Mouse (Mus musculus): ENCODE data around the gene Rab26. TPM values are rescaled to one million over a fixed set of nuclear protein-coding genes. Genes with fewer than 3 reads are reported as not detected.

Gene Rab26
- polyA plus RNA-seq, 1 experiment from 2014 or later, result 1.2 TPM

DNA sequence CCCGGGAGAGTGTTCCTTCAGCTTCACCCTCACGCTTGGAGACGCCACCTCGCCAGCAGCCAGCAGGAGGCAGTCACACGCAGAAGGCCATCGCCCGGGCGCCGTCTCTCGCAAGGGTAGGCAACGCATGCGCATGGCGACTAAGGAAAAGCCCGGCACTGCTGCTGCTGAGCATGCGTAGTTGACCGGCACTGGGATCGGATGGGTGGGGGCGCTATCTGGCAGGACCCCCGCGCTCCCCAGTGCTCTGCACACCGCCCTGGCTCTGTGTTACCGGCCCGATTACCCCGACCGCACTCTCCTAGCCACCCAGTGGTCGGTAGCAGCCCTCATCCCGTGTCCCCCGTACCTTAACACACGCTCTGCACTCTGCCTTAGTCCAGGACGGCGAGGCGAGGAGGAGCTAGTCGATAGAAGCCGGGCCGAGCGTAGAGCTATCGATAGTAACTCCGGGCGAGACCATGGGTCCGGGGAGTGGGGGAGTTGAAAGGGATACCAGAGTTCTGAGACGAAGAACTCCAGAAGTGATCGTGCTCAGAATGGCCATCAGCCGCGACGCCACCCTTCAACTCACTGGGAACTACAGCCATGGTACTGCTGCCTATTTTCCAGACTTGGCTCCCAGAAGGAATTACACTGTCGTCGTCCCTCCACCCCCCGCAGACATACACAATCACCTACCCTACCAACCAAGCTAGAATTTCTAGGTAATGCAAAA, 55.2 kb downstream of the Rab26 start, which contains the start of gene Mlst8:
TSS of gene Mlst8 (minus strand) at position 416 of the 718 bp plus-strand sequence.
- H3K9me3 ChIP-seq (ENCODE audit: low read length), result no peaks in the 10 kb centered on the region
- TF ChIP-seq EP300 (IDR thresholded peaks at IDR 0.05), result 0 out of 2 replicates have a peak, but pooled peaks have one; percentile 40
- peak; percentile 91 for TF ChIP-seq CTCF (IDR thresholded peaks at IDR 0.05)
- peaks cover 17% of the 10 kb centered on the region; the same call in 1 of the 2 replicates for H3K36me3 ChIP-seq (ENCODE audit: insufficient read depth, low read length)
- H3K4me3 ChIP-seq (ENCODE audit: low read depth, low read length), result peak within 1 kb of the TSS; percentile 91
- ATAC-seq, result peak; percentile 97
- 3% methylated on average over 48 of the region's 48 CpGs for WGBS
- DNase-seq (ENCODE audit: low spot score), result peak; percentile 99
- no peaks in the 10 kb centered on the region for H3K27me3 ChIP-seq (replicated peaks; ENCODE audit: insufficient read depth, low read length)
- peak within 1 kb of the TSS; percentile 93 for H3K27ac ChIP-seq (ENCODE audit: low read length)
- H3K9ac ChIP-seq (replicated peaks; ENCODE audit: low read depth), result peak within 1 kb of the TSS; percentile 76
- H3K4me1 ChIP-seq (ENCODE audit: insufficient read depth, low read depth, low read length), result peaks cover 8% of the 10 kb centered on the region; the same call in 1 of the 2 replicates
- H3K4me2 ChIP-seq (replicated peaks; ENCODE audit: low read depth, low read length), result peak within 1 kb of the TSS; percentile 49

DNA sequence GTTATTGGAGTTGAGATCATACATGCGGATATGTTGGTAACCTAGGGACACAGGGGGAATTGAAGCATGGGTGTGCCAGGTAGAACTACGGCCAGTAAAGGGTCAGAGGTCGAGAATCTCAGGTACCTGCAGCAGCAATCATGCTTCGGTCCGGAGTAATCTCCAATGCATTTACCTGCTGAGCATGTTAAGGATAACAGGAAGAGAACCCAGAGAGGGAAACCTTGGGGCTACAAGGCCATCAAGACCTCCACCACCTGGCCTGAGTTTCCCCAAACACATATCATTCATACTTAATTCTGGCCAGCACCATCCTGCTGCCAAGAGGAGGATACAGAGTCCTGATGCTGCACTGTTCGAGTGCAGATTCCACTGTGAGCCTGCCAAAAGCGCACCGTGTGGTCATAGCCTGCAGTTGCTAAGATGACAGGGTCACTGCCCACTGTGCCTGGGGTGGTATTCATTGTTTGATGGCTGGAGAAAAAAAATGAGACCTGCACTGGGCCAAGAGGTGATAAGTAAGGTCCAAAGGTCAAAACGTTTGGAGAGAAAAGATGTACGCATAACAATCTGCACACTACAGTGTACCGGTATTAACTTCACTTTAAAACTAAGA, 55.9 kb downstream of the Rab26 start:
- Histone ChIP-seq H3K27me3 (replicated peaks; ENCODE audit: insufficient read depth, low read length) (no peaks in the 10 kb centered on the region), H3K4me2 (replicated peaks; ENCODE audit: low read depth, low read length) (peak overlapping the region; percentile 49), H3K4me3 (ENCODE audit: low read depth, low read length) (peak overlapping the region; percentile 91), H3K9ac (replicated peaks; ENCODE audit: low read depth) (peak overlapping the region; percentile 5; the same call in 1 of the 2 replicates), H3K4me1 (ENCODE audit: insufficient read depth, low read depth, low read length) (peaks cover 8% of the 10 kb centered on the region; the same call in 1 of the 2 replicates), H3K36me3 (ENCODE audit: insufficient read depth, low read length) (peaks cover 17% of the 10 kb centered on the region; the same call in 1 of the 2 replicates), H3K9me3 (ENCODE audit: low read length) (no peaks in the 10 kb centered on the region), H3K27ac (ENCODE audit: low read length) (no peak overlapping the region)
- TF ChIP-seq CTCF (IDR thresholded peaks at IDR 0.05), result no peak
- TF ChIP-seq EP300 (IDR thresholded peaks at IDR 0.05), result no peak
- peak; percentile 19 for DNase-seq (ENCODE audit: low spot score)
- 42% methylated on average over 11 of the region's 11 CpGs for WGBS
- ATAC-seq, result no peak

Other genes starting within 250 kb of the Rab26 start
- 1.5 and 1.7 TPM in 2 replicates for gene Abca17, start 183.1 kb downstream of the Rab26 start, polyA plus RNA-seq (2015; fragmentation: Nextera tagmentation; extraction: Ambion mirVana)
- 66.4 and 71.5 TPM in 2 replicates for gene Abca3, start 182.3 kb downstream of the Rab26 start, polyA plus RNA-seq (2015; fragmentation: Nextera tagmentation; extraction: Ambion mirVana)
- 99.6 and 109 TPM in 2 replicates for gene Rnps1, start 119.6 kb downstream of the Rab26 start, polyA plus RNA-seq (2015; fragmentation: Nextera tagmentation; extraction: Ambion mirVana)
- 81.7 and 92.6 TPM in 2 replicates for gene Eci1, start 107.6 kb downstream of the Rab26 start, polyA plus RNA-seq (2015; fragmentation: Nextera tagmentation; extraction: Ambion mirVana)
- 1.1 and 1.4 TPM in 2 replicates for gene Dnase1l2, start 91.1 kb downstream of the Rab26 start, polyA plus RNA-seq (2015; fragmentation: Nextera tagmentation; extraction: Ambion mirVana)
- 15.7 and 17.5 TPM in 2 replicates for gene E4f1, start 63.9 kb downstream of the Rab26 start, polyA plus RNA-seq (2015; fragmentation: Nextera tagmentation; extraction: Ambion mirVana)
- 40.4 and 42.5 TPM in 2 replicates for gene Pgp, start 63.8 kb downstream of the Rab26 start, polyA plus RNA-seq (2015; fragmentation: Nextera tagmentation; extraction: Ambion mirVana)
- not detected in 2 replicates for gene Bricd5, start 60.3 kb downstream of the Rab26 start, polyA plus RNA-seq (2015; fragmentation: Nextera tagmentation; extraction: Ambion mirVana)
- gene Mlst8, start 55.1 kb downstream of the Rab26 start, polyA plus RNA-seq (2015; fragmentation: Nextera tagmentation; extraction: Ambion mirVana), result 13.0 and 14.4 TPM in 2 replicates
- 0.15 and 0.33 TPM in 2 replicates for gene Caskin1, start 45.6 kb downstream of the Rab26 start, polyA plus RNA-seq (2015; fragmentation: Nextera tagmentation; extraction: Ambion mirVana)
- 65.3 and 66.8 TPM in 2 replicates for gene Traf7, start 6.3 kb downstream of the Rab26 start, polyA plus RNA-seq (2015; fragmentation: Nextera tagmentation; extraction: Ambion mirVana)
- gene Pkd1, start 15.6 kb upstream of the Rab26 start, polyA plus RNA-seq (2015; fragmentation: Nextera tagmentation; extraction: Ambion mirVana), result 26.3 and 27.4 TPM in 2 replicates
- gene Tsc2, start 98.4 kb upstream of the Rab26 start, polyA plus RNA-seq (2015; fragmentation: Nextera tagmentation; extraction: Ambion mirVana), result 31.7 and 32.8 TPM in 2 replicates
- 13.6 and 13.8 TPM in 2 replicates for gene Nthl1, start 98.5 kb upstream of the Rab26 start, polyA plus RNA-seq (2015; fragmentation: Nextera tagmentation; extraction: Ambion mirVana)
- 316 and 341 TPM in 2 replicates for gene Slc9a3r2, start 116.1 kb upstream of the Rab26 start, polyA plus RNA-seq (2015; fragmentation: Nextera tagmentation; extraction: Ambion mirVana)
- 8.6 and 10.3 TPM in 2 replicates for gene Npw, start 124.2 kb upstream of the Rab26 start, polyA plus RNA-seq (2015; fragmentation: Nextera tagmentation; extraction: Ambion mirVana)
- 10.5 and 11.9 TPM in 2 replicates for gene Zfp598, start 135.5 kb upstream of the Rab26 start, polyA plus RNA-seq (2015; fragmentation: Nextera tagmentation; extraction: Ambion mirVana)
- gene Syngr3, start 155.7 kb upstream of the Rab26 start, polyA plus RNA-seq (2015; fragmentation: Nextera tagmentation; extraction: Ambion mirVana), result 0.19 and 0.33 TPM in 2 replicates
- 26.1 and 29.0 TPM in 2 replicates for gene Gfer, start 161.9 kb upstream of the Rab26 start, polyA plus RNA-seq (2015; fragmentation: Nextera tagmentation; extraction: Ambion mirVana)
- gene Noxo1, start 162.0 kb upstream of the Rab26 start, polyA plus RNA-seq (2015; fragmentation: Nextera tagmentation; extraction: Ambion mirVana), result 5.0 and 5.3 TPM in 2 replicates
- 26.8 and 33.4 TPM in 2 replicates for gene Tbl3, start 173.4 kb upstream of the Rab26 start, polyA plus RNA-seq (2015; fragmentation: Nextera tagmentation; extraction: Ambion mirVana)
- not detected in 2 replicates for gene Rnf151, start 183.9 kb upstream of the Rab26 start, polyA plus RNA-seq (2015; fragmentation: Nextera tagmentation; extraction: Ambion mirVana)
- 755 and 834 TPM in 2 replicates for gene Rps2, start 183.9 kb upstream of the Rab26 start, polyA plus RNA-seq (2015; fragmentation: Nextera tagmentation; extraction: Ambion mirVana)
- gene Ndufb10, start 190.3 kb upstream of the Rab26 start, polyA plus RNA-seq (2015; fragmentation: Nextera tagmentation; extraction: Ambion mirVana), result 205 and 206 TPM in 2 replicates
- 0.19 and 0.31 TPM in 2 replicates for gene Rpl3l, start 193.6 kb upstream of the Rab26 start, polyA plus RNA-seq (2015; fragmentation: Nextera tagmentation; extraction: Ambion mirVana)
- 59.8 and 61.0 TPM in 2 replicates for gene Msrb1, start 202.4 kb upstream of the Rab26 start, polyA plus RNA-seq (2015; fragmentation: Nextera tagmentation; extraction: Ambion mirVana)
- gene Hs3st6, start 218.8 kb upstream of the Rab26 start, polyA plus RNA-seq (2015; fragmentation: Nextera tagmentation; extraction: Ambion mirVana), result 2.8 TPM in 2 replicates